Mouse (Mus musculus) brown adipose tissue, adult 24 weeks (tissue): ENCODE data around the gene Gm10130. TPM values are rescaled to one million over a fixed set of nuclear protein-coding genes. Genes with fewer than 3 reads are reported as not detected.

Source experiments
- polyA plus RNA-seq: library from polyadenylated mRNA; stranded (reverse); fragments of >200 nt; gene quantifications from 2 replicates; pipeline ENCODE4 v1.2.4, GENCODE M21; 2012; ENCODE audit not compliant: missing spikeins, insufficient read depth, insufficient read length

The Gm10130 gene
- polyA plus RNA-seq, 1 experiment: not detected

Other genes starting within 250 kb of the Gm10130 start
- 5.9 and 7.8 TPM in 2 replicates for gene Zfp120, start 187.0 kb upstream of the Gm10130 start, polyA plus RNA-seq
- not detected in 2 replicates for gene Gm10770, start 144.0 kb upstream of the Gm10130 start, polyA plus RNA-seq
- gene Gm14139, start 141.9 kb upstream of the Gm10130 start, polyA plus RNA-seq: not detected in 2 replicates
- 1.4 and 1.6 TPM in 2 replicates for gene Zfp937, start 105.6 kb upstream of the Gm10130 start, polyA plus RNA-seq
- gene Gm21994, start 68.1 kb upstream of the Gm10130 start, polyA plus RNA-seq: 1.2 TPM in 1 of 2 replicates, not detected in the other
- not detected in 2 replicates for gene Gm14124, start 66.2 kb upstream of the Gm10130 start, polyA plus RNA-seq
- gene 3300002I08Rik, start 39.1 kb downstream of the Gm10130 start, polyA plus RNA-seq: 1.6 TPM in 1 of 2 replicates, not detected in the other
- 1.7 TPM in 2 replicates for gene Zfp442, start 127.8 kb downstream of the Gm10130 start, polyA plus RNA-seq
- not detected in 2 replicates for gene Zfp345, start 161.4 kb downstream of the Gm10130 start, polyA plus RNA-seq
- gene Cst7, start 246.7 kb downstream of the Gm10130 start, polyA plus RNA-seq: not detected in 2 replicates